Mouse (Mus musculus) ES-E14 (cell line): ENCODE measurements around the gene Tspan3. TPM values are rescaled to one million over a fixed set of nuclear protein-coding genes. Genes with fewer than 3 reads are reported as not detected.

Source experiments
- DNase-seq: peaks from one replicate; pipeline ENCODE4 v3.0.0-alpha.2; 2013; ENCODE audit warnings: low read depth, low spot score
- H3K27ac ChIP-seq: 2 replicates; pipeline ENCODE4 v1.5.1; 2012; ENCODE audit warnings: low read depth, mild to moderate bottlenecking, low read length, moderate library complexity, mixed read lengths; ENCODE audit not compliant: poor library complexity, insufficient read depth, severe bottlenecking
- H3K36me3 ChIP-seq: 2 replicates; pipeline ENCODE4 v1.6.1; 2012; ENCODE audit warnings: mild to moderate bottlenecking, low read length, moderate library complexity, mixed read lengths; ENCODE audit not compliant: control insufficient read depth, poor library complexity, insufficient read depth, severe bottlenecking
- H3K4me1 ChIP-seq, 2 experiments: fragments of 150-350 bp in 1 of 2; sonication (generic) in 1 of 2; 2 replicates each; pipeline ENCODE4 v1.6.1; 2012; ENCODE audit warnings: low read length in 2 of 2, mild to moderate bottlenecking in 1 of 2, mixed read lengths in 1 of 2; ENCODE audit not compliant: control insufficient read depth in 2 of 2, insufficient read depth in 2 of 2, poor library complexity in 1 of 2
- H3K4me3 ChIP-seq, 2 experiments: fragments of 150-350 bp in 1 of 2; sonication (generic) in 1 of 2; 2 replicates each; pipeline ENCODE4 v1.5.1; 2012; ENCODE audit warnings: low read length in 2 of 2, low read depth in 1 of 2, mild to moderate bottlenecking in 1 of 2, mixed read lengths in 1 of 2; ENCODE audit not compliant: insufficient read depth in 1 of 2, poor library complexity in 1 of 2, severe bottlenecking in 1 of 2
- H3K9ac ChIP-seq: 2 replicates; pipeline ENCODE4 v1.6.1; 2012; ENCODE audit warnings: low read depth, mild to moderate bottlenecking, low read length, mixed read lengths; ENCODE audit not compliant: poor library complexity, insufficient read depth, severe bottlenecking
- H3K9me3 ChIP-seq: fragments of 150-350 bp; sonication (generic); 2 replicates; pipeline ENCODE4 v1.6.1; 2012; ENCODE audit warnings: low read depth, mild to moderate bottlenecking, low read length; ENCODE audit not compliant: control insufficient read depth, insufficient read depth
- CHD2 ChIP-seq: IDR thresholded peaks from 2 replicates; pipeline ENCODE4 v1.6.1; 2014; ENCODE audit warnings: mild to moderate bottlenecking, low read depth, low read length, inconsistent platforms
- HCFC1 ChIP-seq: IDR thresholded peaks from 2 replicates; pipeline ENCODE4 v1.6.1; 2012; ENCODE audit warnings: low read length, inconsistent platforms, borderline replicate concordance; ENCODE audit not compliant: insufficient read depth
- MAFK ChIP-seq: IDR thresholded peaks from 2 replicates; pipeline ENCODE4 v1.6.1; 2014; ENCODE audit warnings: mild to moderate bottlenecking, low read depth, low read length, inconsistent platforms; ENCODE audit not compliant: insufficient read depth
- ZC3H11A ChIP-seq: IDR thresholded peaks from 2 replicates; pipeline ENCODE4 v1.6.1; 2012; ENCODE audit warnings: low read depth, mild to moderate bottlenecking, inconsistent platforms, low read length, borderline replicate concordance
- ZNF384 ChIP-seq: IDR thresholded peaks from 2 replicates; pipeline ENCODE4 v1.6.1; 2012; ENCODE audit warnings: low read depth, low read length, inconsistent platforms
- in situ Hi-C, 2 experiments: fragments of 600-800 bp; cut with MboI; formaldehyde crosslinking; loops; one replicate each; pipeline ENCODE4 v1.15.1; 2025; ENCODE audit warnings: low sequenced_read_pairs in 2 of 2, inconsistent platforms in 1 of 2; ENCODE audit not compliant: unreplicated experiment in 2 of 2
- total RNA-seq: library from RNA; depleted of rRNA; stranded (reverse); fragments of 300-350 nt; gene quantifications from 2 replicates; pipeline ENCODE4 v1.2.3, GENCODE M21; 2012

Tspan3 gene
- total RNA-seq, 1 experiment, result 158 TPM

GRCm38 (mm10) chr9:56121097-56121496, 44.2 kb downstream of the Tspan3 start:
- peak; percentile 56 for DNase-seq
- no peaks in the 10 kb centered on the region for H3K9me3 ChIP-seq
- H3K4me1 ChIP-seq, result peaks cover 0 to 28% of the 10 kb centered on the region in 2 experiments; a peak in 2 of 4 replicates
- no peak overlapping the region for H3K4me3 ChIP-seq
- 0 out of 2 replicates have a peak overlapping the region, but pooled peaks have one; percentile 4 for H3K27ac ChIP-seq
- no peak for TF ChIP-seq ZC3H11A
- no peak for TF ChIP-seq MAFK
- no peak for TF ChIP-seq HCFC1
- no peak for TF ChIP-seq CHD2
- TF ChIP-seq ZNF384, result no peak
- no peak overlapping the region for H3K9ac ChIP-seq
- H3K36me3 ChIP-seq, result no peaks in the 10 kb centered on the region
- in situ Hi-C loops, result no loop called here

DNA sequence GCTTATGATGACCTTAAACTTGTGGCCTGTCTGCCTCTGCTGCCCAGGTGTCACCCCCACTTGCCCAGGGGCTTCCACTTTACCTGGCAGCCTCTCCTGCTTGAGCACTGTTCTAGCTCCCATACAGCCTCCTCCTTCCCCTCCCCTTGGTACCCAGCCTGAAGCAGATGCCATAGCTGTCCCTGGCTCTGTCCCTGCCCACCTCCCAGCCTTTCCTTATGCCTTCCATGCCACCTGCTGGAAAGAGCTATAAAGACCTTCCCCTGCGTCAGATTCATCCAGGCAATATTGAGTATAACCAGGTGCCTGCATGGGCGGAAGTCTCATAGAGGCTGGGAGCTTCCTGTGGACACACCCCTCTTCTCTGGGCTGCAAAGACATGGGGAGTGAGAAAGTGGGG, 45.6 kb downstream of the Tspan3 start:
- TF ChIP-seq ZC3H11A, result no peak
- no peak for TF ChIP-seq ZNF384
- no peak for TF ChIP-seq HCFC1
- no peak for TF ChIP-seq CHD2
- no peak for TF ChIP-seq MAFK
- no peak for DNase-seq

DNA sequence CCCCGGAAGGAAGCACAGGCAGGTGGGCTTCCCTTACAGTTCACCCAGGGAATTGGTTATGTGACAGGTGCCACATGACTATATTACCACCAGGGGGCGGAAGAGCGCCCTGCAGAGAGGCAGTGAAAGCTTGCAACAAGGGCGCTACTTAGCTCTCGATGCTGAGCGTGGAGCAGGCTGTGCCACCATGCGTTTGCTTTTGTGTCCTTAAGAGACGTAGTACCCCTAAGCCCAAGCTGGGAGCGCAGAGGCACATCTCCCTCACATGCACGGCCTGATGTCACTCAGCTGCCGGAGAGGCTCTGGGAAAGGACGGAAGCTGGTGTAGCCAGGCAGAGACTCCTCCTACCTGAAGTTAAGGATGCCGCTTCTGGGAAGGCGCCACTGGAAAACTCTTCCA, 46.7 kb downstream of the Tspan3 start:
- peak; percentile 87 for DNase-seq
- Histone ChIP-seq H3K27ac (no peak overlapping the region), H3K9ac (no peak overlapping the region), H3K4me1 (peaks cover 0 to 15% of the 10 kb centered on the region in 2 experiments; a peak in 2 of 4 replicates), H3K9me3 (no peaks in the 10 kb centered on the region), H3K4me3 (peak overlapping the region in 1 of 2 experiments; percentile 6; a peak in 1 of 4 replicates), H3K36me3 (no peaks in the 10 kb centered on the region)
- in situ Hi-C loops, result no loop called here
- TF ChIP-seq HCFC1 (no peak), ZC3H11A (no peak), ZNF384 (no peak), CHD2 (no peak), MAFK (no peak)

More for the DNA sequence above, 45.6 kb downstream of the Tspan3 start:
- Histone ChIP-seq H3K36me3 (no peaks in the 10 kb centered on the region), H3K4me3 (no peak overlapping the region), H3K9me3 (no peaks in the 10 kb centered on the region), H3K4me1 (peaks cover 0 to 22% of the 10 kb centered on the region in 2 experiments; a peak in 2 of 4 replicates), H3K27ac (no peak overlapping the region), H3K9ac (no peak overlapping the region)
- in situ Hi-C loops, result no loop called here

- no peak overlapping the region for H3K27ac ChIP-seq
- TF ChIP-seq ZNF384 (no peak), CHD2 (no peak), ZC3H11A (no peak)
- peaks cover 0 to 15% of the 10 kb centered on the region in 2 experiments; a peak in 2 of 4 replicates for H3K4me1 ChIP-seq
- H3K4me3 ChIP-seq, result no peak overlapping the region
- in situ Hi-C loops, result no loop called here
- no peak for DNase-seq
- H3K9me3 ChIP-seq, result no peaks in the 10 kb centered on the region
- no peaks in the 10 kb centered on the region for H3K36me3 ChIP-seq
- no peak overlapping the region for H3K9ac ChIP-seq
These were observed 47.2 kb downstream of the Tspan3 start for GRCm38 (mm10) chr9:56118091-56118490.

GRCm38 (mm10) chr9:56108174-56108573, 57.1 kb downstream of the Tspan3 start:
- TF ChIP-seq CHD2 (no peak), HCFC1 (no peak), MAFK (no peak), ZNF384 (no peak), ZC3H11A (no peak)
- H3K9ac ChIP-seq, result no peak overlapping the region
- no peaks in the 10 kb centered on the region for H3K36me3 ChIP-seq
- no peak overlapping the region for H3K4me3 ChIP-seq
- no peaks in the 10 kb centered on the region for H3K9me3 ChIP-seq
- DNase-seq, result no peak
- no peak overlapping the region for H3K27ac ChIP-seq
- in situ Hi-C loops, result no loop called here
- H3K4me1 ChIP-seq, result peaks cover 2 to 10% of the 10 kb centered on the region in 2 experiments; a peak in 3 of 4 replicates
